Mouse (Mus musculus): ENCODE measurements around the gene Hnrnpa1.

GRCm38 (mm10) chr15:103290843-103291242, 50.6 kb downstream of the Hnrnpa1 start:
- no peak for TF ChIP-seq CTCF (IDR thresholded peaks at IDR 0.05; ENCODE audit: borderline replicate concordance, extremely low read depth, insufficient read depth, insufficient read length)
- TF ChIP-seq POLR2A (IDR thresholded peaks at IDR 0.05; ENCODE audit: borderline replicate concordance, extremely low read depth, insufficient read depth, insufficient read length, poor library complexity, severe bottlenecking) = no peak
